Mouse (Mus musculus) embryonic fibroblast, embryonic 13.5 days (primary cell): ENCODE results near the gene Dennd1a. TPM values are rescaled to one million over a fixed set of nuclear protein-coding genes. Genes with fewer than 3 reads are reported as not detected.
"Not testable (repeated sequence)": the region's sequence is repeated elsewhere in the genome, so short reads cannot be mapped to it uniquely, and the experiment has no call there.

ENCODE experiments used
- H3K27ac ChIP-seq: 2 replicates; pipeline ENCODE4 v1.5.1; 2012; ENCODE audit warnings: low read length, control low read depth, inconsistent platforms; ENCODE audit not compliant: insufficient read depth
- H3K4me1 ChIP-seq: 2 replicates; pipeline ENCODE4 v1.6.1; 2011; ENCODE audit warnings: low read length; ENCODE audit not compliant: control insufficient read depth, insufficient read depth
- H3K4me3 ChIP-seq: 2 replicates; pipeline ENCODE4 v1.5.1; 2011; ENCODE audit warnings: mild to moderate bottlenecking, control low read depth, low read length; ENCODE audit not compliant: insufficient read depth
- CTCF ChIP-seq: IDR thresholded peaks from 2 replicates; pipeline ENCODE4 v1.5.1; 2011; ENCODE audit warnings: mild to moderate bottlenecking, control low read depth, low read length, moderate library complexity, borderline replicate concordance; ENCODE audit not compliant: insufficient read depth
- POLR2A ChIP-seq: IDR thresholded peaks from 2 replicates; pipeline ENCODE4 v1.6.1; 2011; ENCODE audit warnings: low read depth, mild to moderate bottlenecking, control low read depth, low read length, moderate library complexity
- polyA plus RNA-seq: library from polyadenylated mRNA; stranded (reverse); fragments of >200 nt; gene quantifications from 2 replicates; pipeline ENCODE4 v1.2.4, GENCODE M21; 2011; ENCODE audit warnings: low read depth; ENCODE audit not compliant: missing spikeins, insufficient read length

Gene Dennd1a
- polyA plus RNA-seq, 1 experiment: 25.7 TPM

DNA sequence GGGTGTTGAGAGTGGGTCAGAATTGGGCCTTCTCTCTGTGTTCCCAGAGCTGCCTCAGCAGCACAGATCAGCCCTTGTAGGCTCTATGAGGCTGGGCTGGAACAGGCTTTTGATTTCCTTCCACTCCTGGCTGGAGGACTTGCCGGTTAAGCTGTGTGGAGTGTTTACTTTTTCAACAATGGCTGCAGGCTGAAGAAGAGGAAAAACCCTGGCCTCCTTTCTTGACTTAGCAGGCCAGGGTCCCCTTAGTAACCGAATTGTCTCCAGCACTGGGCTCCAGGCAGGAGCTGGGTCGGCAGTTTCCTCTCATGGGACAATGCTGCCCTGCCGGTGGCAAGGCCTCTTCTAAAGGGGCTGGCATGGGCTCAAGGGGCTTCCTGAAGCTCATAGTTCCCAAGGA, 323.8 kb downstream of the Dennd1a start:
- H3K4me3 ChIP-seq: no peak overlapping the region
- TF ChIP-seq POLR2A (no peak), CTCF (no peak)
- H3K4me1 ChIP-seq: no peaks in the 10 kb centered on the region
- H3K27ac ChIP-seq: no peak overlapping the region

- peaks cover 3% of the 10 kb centered on the region; the same call in 1 of the 2 replicates for H3K4me1 ChIP-seq
- H3K27ac ChIP-seq: no peak overlapping the region
- no peak overlapping the region for H3K4me3 ChIP-seq
- TF ChIP-seq POLR2A: no peak
Observed at GRCm38 (mm10) chr2:37948424-37948823, 338.8 kb downstream of the Dennd1a start.

DNA sequence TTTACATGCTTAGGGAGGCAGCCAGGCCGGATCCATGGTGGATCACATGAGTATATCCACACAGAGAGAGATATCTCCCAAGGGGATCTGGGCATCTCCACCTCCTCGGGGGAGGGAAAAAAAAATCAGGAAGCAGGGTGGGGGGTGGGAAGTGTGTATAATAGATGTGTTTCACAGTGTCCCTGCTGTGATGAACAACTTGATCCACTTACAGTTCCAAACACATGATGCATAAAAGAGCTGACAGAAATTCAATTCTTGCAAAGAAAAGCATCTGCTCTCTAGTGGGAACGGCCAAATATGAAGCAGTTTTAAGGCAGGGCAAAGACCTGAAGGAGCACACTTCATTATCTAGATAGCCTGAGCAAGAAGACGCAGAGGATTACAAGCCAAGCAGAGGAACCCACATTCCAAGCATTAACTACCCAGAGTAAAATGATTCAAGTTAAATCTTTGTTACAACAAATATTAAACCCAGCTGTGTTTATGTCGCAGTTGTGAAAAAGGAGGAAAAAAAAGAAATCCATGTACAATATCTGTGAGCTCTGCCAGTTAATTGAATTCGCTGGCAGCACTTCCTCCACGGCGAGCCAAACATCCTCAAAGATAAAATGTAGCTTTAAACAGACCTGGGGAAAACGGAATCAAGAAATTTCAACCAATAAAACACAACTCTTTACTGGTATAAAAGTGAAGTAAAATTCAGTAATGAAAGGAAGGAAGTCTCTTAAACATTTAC, 341.4 kb downstream of the Dennd1a start:
- TF ChIP-seq CTCF (no peak), POLR2A (no peak)
- Histone ChIP-seq H3K4me3 (no peak overlapping the region), H3K4me1 (peaks cover 3% of the 10 kb centered on the region; the same call in 1 of the 2 replicates), H3K27ac (no peak overlapping the region)

DNA sequence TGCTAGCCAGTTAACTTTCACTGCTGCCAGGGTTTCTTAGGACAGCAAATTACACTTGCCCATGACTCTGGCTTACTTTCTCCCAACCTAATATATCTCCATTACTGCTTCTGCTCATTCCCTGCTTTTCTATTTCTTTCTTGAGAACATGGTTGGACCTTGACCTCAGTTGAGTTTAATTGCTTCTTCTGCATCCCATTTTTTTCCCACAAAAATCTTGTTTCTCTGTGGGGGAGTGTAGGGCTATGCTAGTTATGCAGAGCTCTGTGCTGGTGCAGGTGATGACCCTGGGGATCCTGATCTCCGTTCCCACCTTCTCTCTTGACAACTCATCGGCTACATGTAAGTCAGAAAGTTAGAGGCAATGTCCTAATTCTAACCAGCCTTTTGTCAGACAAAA, 344.3 kb downstream of the Dennd1a start:
- no peak overlapping the region for H3K27ac ChIP-seq
- no peak overlapping the region for H3K4me3 ChIP-seq
- H3K4me1 ChIP-seq: peaks cover 3% of the 10 kb centered on the region; the same call in 1 of the 2 replicates
- no peak for TF ChIP-seq CTCF
- no peak for TF ChIP-seq POLR2A

DNA sequence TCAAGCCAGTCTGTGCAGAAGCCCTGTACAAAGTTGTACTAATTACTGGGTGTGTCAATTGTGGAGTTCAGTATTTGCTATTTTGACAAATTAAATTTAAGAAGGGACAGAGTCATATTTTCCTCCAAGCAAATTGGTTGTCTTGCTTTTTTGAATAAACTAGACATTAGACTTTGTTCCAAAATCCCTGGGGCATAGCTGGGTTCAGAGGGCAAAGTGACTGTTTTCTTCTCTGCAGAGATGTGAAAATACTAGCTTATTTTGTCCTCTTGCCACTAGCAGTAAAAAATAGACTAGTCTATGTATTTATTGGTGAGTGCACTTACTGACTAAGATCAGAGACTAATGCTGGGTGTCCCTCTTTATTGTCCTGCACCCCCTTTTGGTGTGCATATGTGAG, 345.4 kb downstream of the Dennd1a start:
- H3K27ac ChIP-seq: no peak overlapping the region
- TF ChIP-seq POLR2A: no peak
- no peak for TF ChIP-seq CTCF
- H3K4me1 ChIP-seq: peaks cover 3% of the 10 kb centered on the region; the same call in 1 of the 2 replicates
- no peak overlapping the region for H3K4me3 ChIP-seq

DNA sequence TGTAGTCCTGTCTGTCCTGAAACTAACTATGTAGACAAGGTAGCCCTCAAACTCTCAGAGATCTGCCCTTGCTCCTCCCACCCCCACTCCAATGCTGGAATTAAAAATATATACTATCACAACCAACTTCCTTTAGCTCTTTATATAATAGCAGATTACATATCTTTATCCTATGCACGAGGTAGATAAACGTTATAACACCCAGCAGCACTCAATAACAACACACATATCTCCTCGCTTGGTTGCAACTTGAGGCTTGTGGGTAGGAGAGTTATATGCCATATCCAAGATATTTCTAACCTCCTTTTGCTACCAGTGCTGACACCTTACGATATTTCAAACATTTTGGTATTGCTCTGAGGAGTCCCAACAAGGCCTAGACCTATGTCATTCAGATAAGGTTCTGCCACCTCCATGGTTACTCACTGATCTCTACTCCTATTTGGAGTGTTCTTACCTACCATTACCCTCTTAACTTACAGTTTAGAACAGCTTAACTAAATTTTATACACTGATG, 346.3 kb downstream of the Dennd1a start:
- H3K27ac ChIP-seq: no peak overlapping the region
- TF ChIP-seq CTCF: no peak
- TF ChIP-seq POLR2A: no peak
- peaks cover 3% of the 10 kb centered on the region; the same call in 1 of the 2 replicates for H3K4me1 ChIP-seq
- no peak overlapping the region for H3K4me3 ChIP-seq

- Histone ChIP-seq H3K27ac (no peak overlapping the region), H3K4me3 (no peak overlapping the region), H3K4me1 (no peaks in the 10 kb centered on the region)
- TF ChIP-seq POLR2A (no peak), CTCF (no peak)
Observed at GRCm38 (mm10) chr2:37939997-37940396, 347.2 kb downstream of the Dennd1a start.

GRCm38 (mm10) chr2:37936922-37937321, 350.3 kb downstream of the Dennd1a start:
- H3K4me1 ChIP-seq, H3K27ac ChIP-seq, H3K4me3 ChIP-seq: not testable (repeated sequence)

- Histone ChIP-seq H3K4me3 (no peak overlapping the region), H3K27ac (no peak overlapping the region), H3K4me1 (no peaks in the 10 kb centered on the region)
- no peak for TF ChIP-seq POLR2A
- no peak for TF ChIP-seq CTCF
Observed at GRCm38 (mm10) chr2:37932240-37932639, 354.9 kb downstream of the Dennd1a start.

- Histone ChIP-seq H3K4me1 (no peaks in the 10 kb centered on the region), H3K27ac (no peak overlapping the region), H3K4me3 (no peak overlapping the region)
- no peak for TF ChIP-seq CTCF
- no peak for TF ChIP-seq POLR2A
Observed at GRCm38 (mm10) chr2:37931018-37931930, 355.9 kb downstream of the Dennd1a start.
